Mouse (Mus musculus) spleen, adult 2 months (tissue): ENCODE results near the gene Adh5.

Experiments used
- CTCF ChIP-seq: fragments of 200-500 bp; IDR thresholded peaks from 2 replicates; pipeline ENCODE4 v1.5.1; 2011; ENCODE audit warnings: mild to moderate bottlenecking, inconsistent platforms; ENCODE audit not compliant: insufficient read depth, insufficient read length, insufficient replicate concordance; ENCODE audit errors: extremely low read depth
- POLR2A ChIP-seq: fragments of 200-500 bp; IDR thresholded peaks from 2 replicates; pipeline ENCODE4 v1.6.1; 2011; ENCODE audit warnings: low read depth, low read length, inconsistent platforms

- no peak for TF ChIP-seq POLR2A
- TF ChIP-seq CTCF = no peak
Measured at GRCm38 (mm10) chr3:138479489-138479888, 36.6 kb downstream of the Adh5 start.
